Mouse (Mus musculus) cerebellum, adult 2 months (tissue): ENCODE measurements around the gene Arid3c. TPM values are rescaled to one million over a fixed set of nuclear protein-coding genes. Genes with fewer than 3 reads are reported as not detected.
A peak's percentile ranks its signal among the peaks of the same experiment; 100 is the strongest.

Source experiments
- DNase-seq, 2 experiments: peaks; one replicate each; pipeline ENCODE4 v3.0.0; 2021
- H3K27ac ChIP-seq: fragments of 200-500 bp; 2 replicates; pipeline ENCODE4 v1.5.1; 2012; ENCODE audit warnings: low read length, control low read depth, inconsistent platforms; ENCODE audit not compliant: insufficient read depth
- H3K27me3 ChIP-seq: fragments of 200-500 bp; 2 replicates; pipeline ENCODE4 v1.6.1; 2012; ENCODE audit warnings: inconsistent platforms, mild to moderate bottlenecking, low read length, moderate library complexity; ENCODE audit not compliant: control insufficient read depth, insufficient read depth
- H3K4me1 ChIP-seq: fragments of 200-500 bp; 2 replicates; pipeline ENCODE4 v1.6.1; 2011; ENCODE audit warnings: low read length; ENCODE audit not compliant: control insufficient read depth, insufficient read depth
- H3K4me3 ChIP-seq: fragments of 200-500 bp; replicated peaks from 2 replicates; pipeline ENCODE3; 2011; ENCODE audit warnings: mild to moderate bottlenecking, low read depth, low read length, control low read depth; ENCODE audit not compliant: insufficient read depth
- CTCF ChIP-seq: fragments of 200-500 bp; IDR thresholded peaks from 2 replicates; pipeline ENCODE4 v1.5.1; 2011; ENCODE audit warnings: low read depth, mild to moderate bottlenecking, control low read depth, low read length, moderate library complexity, borderline replicate concordance; ENCODE audit not compliant: insufficient read depth
- POLR2A ChIP-seq: fragments of 200-500 bp; IDR thresholded peaks from 2 replicates; pipeline ENCODE4 v1.6.1; 2011; ENCODE audit warnings: low read length, control low read depth, borderline replicate concordance; ENCODE audit not compliant: insufficient read depth
- WGBS: fragments of 180-500 bp; shearing (Covaris S2); methylation state at CpG from one replicate; pipeline ENCODE4 v1.1.7; 2018; 5-methylcytosine and 5-hydroxymethylcytosine counted together
- polyA plus RNA-seq: library from polyadenylated mRNA; depleted of rRNA; stranded (reverse); fragments of >200 nt; gene quantifications from 2 replicates; pipeline ENCODE4 v1.2.3, GENCODE M21; 2012

Arid3c gene
- polyA plus RNA-seq, 1 experiment, result 0.18 TPM

DNA sequence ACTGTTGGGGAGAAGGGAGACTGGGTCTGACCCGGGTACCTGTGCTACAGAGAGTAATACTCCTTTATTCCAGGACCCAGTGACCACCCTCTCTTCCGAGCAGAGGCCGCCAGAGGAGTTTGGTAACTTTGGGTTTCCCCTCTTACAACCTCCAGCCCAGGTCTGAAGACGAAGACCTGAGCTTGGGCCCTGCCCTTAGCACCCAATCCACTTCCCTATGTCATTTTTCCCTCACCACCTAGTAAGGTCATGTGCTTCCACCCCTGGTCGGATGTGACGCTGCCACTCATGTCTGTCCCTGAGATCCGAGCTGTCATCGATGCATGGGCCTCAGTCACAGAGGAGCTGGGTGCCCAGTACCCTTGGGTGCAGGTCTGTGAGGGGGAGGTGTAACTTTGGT, 25.5 kb upstream of the Arid3c start:
- TF ChIP-seq POLR2A (no peak), CTCF (no peak)
- Histone ChIP-seq H3K27me3 (no peaks in the 10 kb centered on the region), H3K4me1 (peaks cover 30% of the 10 kb centered on the region), H3K27ac (peak overlapping the region; percentile 80), H3K4me3 (peak overlapping the region; percentile 90)
- 62% methylated on average over 8 of the region's 8 CpGs for WGBS
- DNase-seq, result peak in 1 of 2 experiments; percentile 48

DNA sequence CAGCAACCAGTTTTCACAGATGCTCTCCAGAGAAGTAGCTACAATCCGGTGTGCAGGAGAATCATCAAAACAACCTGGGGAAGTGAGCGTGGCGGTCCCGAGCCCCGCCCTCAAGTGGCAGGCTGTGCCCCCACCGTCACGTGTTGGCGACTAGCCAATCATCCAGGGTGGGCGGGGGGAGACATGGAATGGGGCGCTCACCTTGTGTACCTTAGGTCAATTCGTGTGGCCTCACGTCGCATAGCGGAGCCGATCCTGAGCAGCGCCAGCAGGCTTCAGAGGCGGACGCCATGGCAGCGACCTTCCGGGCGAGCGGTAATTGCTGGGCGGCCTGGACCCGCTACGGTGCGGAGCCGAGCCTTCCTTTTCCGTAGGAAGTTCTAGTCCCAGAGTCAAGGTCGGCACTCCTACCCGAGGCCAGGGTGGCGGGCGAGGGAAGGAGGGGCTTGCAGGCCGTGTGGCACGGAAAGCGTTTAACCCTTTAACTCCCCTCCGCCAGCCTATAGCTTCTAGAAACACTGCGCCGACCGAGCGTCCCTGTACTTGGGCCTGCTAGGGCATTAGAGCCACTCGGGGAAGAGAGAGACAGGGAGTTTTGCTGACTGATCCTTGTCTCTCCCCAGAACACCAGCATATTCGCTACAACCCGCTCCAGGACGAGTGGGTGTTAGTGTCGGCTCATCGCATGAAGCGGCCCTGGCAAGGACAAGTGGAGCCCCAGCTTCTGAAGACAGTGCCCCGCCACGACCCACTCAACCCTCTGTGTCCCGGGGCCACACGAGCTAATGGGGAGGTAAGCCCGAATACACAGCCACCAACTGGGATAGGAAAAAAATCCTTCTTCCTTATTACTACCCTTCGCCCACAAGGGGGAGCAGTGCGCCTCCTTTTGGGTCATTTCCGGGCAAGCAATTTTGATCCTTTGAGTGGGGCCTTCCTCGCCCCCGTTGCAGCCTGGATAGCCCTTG, 24.7 kb upstream of the Arid3c start, which contains the start of gene Sigmar1:
Sigmar1 (minus strand) TSS at position 820 of the 968 bp plus-strand sequence.
- WGBS, result under 1% methylated on average over 57 of the region's 57 CpGs
- Histone ChIP-seq H3K27me3 (no peaks in the 10 kb centered on the region), H3K4me3 (peak within 1 kb of the TSS; percentile 90), H3K27ac (peak within 1 kb of the TSS; percentile 93), H3K4me1 (peaks cover 23% of the 10 kb centered on the region)
- TF ChIP-seq CTCF (peak; percentile 82), POLR2A (peak; percentile 34; the same call in 1 of the 2 replicates)
- peak; percentile 86 to 94 for DNase-seq

DNA sequence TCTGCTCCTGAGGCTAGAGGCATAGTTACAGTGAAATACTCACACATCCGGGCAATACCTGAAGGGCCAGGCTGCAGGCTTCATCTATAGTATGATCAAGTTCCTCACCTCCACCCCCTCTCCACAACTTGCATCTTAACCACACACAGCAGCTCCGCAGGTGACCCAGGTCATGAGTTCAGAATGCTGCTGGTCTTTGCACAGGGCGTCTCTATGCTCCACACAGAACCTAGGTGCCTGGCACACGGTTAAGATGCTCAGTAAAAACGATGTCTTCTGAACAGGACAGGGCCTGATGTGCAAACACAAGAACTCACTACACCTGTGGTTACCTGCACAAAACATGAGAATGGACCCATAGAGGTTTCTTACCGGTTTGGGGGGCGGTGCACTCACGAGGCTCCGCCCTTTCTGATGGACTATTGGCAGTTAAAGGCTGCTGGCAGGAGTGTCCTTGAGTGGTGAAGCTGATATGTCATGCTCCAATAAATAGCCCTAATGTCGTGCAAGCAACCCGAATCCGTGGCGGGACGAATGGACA, 23.9 kb upstream of the Arid3c start, which contains the start of gene Galt:
Galt (plus strand) TSS at position 432 of the 541 bp plus-strand sequence.
- DNase-seq, result peak in 1 of 2 experiments; percentile 88
- no peaks in the 10 kb centered on the region for H3K27me3 ChIP-seq
- H3K4me1 ChIP-seq, result peaks cover 20% of the 10 kb centered on the region
- 10% methylated on average over 14 of the region's 14 CpGs for WGBS
- TF ChIP-seq CTCF (no peak), POLR2A (peak; percentile 36; the same call in 1 of the 2 replicates)
- H3K27ac ChIP-seq, result peak within 1 kb of the TSS; percentile 93
- peak within 1 kb of the TSS; percentile 90 for H3K4me3 ChIP-seq

DNA sequence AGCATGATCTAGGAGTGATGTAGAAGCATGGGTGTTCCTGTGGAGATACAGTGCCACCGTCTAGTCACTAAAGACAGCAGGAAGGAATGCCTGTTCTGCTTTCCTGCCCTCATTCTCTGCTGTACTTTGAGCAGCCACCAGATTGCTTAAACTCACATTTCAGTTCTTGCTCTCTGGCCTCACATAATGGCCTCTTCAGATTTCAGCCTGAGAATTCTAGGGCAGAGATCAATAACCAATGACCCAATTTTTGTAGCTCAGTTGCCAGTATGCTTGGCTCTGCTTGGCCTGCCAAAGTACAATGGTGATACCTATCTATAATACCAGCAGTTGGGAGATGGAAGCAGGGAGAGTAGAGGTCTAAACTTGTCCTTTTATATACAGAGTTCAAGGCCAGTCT, 14.1 kb upstream of the Arid3c start:
- Histone ChIP-seq H3K4me3 (no peak overlapping the region), H3K4me1 (no peaks in the 10 kb centered on the region), H3K27ac (no peak overlapping the region), H3K27me3 (no peaks in the 10 kb centered on the region)
- 88% methylated on average over 1 of the region's 1 CpGs for WGBS
- no peak for DNase-seq
- TF ChIP-seq CTCF, result no peak
- no peak for TF ChIP-seq POLR2A

DNA sequence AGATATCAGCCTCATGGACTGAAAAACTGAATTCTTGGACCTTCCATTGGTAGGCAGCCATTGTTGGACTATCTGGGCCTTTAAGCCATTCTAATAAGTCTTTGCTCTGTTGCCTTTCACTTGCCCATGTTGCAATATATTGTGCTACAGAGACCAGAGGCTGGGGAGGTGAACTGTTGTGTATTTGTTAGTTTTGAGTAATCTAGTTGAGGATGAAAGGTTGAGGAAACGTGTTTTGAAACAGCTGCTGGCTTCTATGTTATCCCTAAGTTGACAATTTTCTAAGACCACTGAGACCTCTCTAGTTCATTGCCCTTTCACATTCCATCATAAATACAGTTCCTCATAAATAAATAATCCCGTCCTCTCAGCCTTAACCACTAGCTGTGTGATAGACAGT, 13.2 kb upstream of the Arid3c start:
- no peaks in the 10 kb centered on the region for H3K27me3 ChIP-seq
- H3K4me3 ChIP-seq, result no peak overlapping the region
- no peak for DNase-seq
- peaks cover 5% of the 10 kb centered on the region; the same call in 1 of the 2 replicates for H3K4me1 ChIP-seq
- 73% methylated on average over 2 of the region's 2 CpGs for WGBS
- TF ChIP-seq POLR2A, result no peak
- TF ChIP-seq CTCF, result no peak
- no peak overlapping the region for H3K27ac ChIP-seq

DNA sequence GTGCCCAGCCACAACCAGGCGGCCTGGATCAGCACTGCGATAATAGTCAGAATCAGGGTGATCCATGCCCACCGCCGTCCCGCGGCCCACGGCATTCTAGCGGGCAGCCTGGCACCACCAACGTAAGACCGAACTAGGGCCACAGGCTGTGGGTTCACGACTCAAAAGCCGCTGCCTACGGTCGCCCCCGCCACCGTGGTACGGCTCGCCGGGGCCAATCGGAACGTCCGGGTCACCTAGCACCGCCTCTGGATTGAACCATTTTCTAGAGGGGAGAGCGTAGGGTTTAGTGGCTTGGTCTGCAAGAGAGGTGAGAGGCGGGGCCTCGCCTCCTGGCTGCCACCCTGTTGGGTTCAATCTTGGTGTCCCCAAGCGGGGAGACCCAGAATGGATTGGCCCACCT, 10.2 kb upstream of the Arid3c start:
- DNase-seq, result peak; percentile 95 to 98
- TF ChIP-seq POLR2A, result peak; percentile 93
- no peak for TF ChIP-seq CTCF
- peak overlapping the region; percentile 79 for H3K4me3 ChIP-seq
- H3K27ac ChIP-seq, result peak overlapping the region; percentile 60; the same call in 1 of the 2 replicates
- WGBS, result under 1% methylated on average over 27 of the region's 27 CpGs
- no peaks in the 10 kb centered on the region for H3K27me3 ChIP-seq
- H3K4me1 ChIP-seq, result peaks cover 5% of the 10 kb centered on the region; the same call in 1 of the 2 replicates

DNA sequence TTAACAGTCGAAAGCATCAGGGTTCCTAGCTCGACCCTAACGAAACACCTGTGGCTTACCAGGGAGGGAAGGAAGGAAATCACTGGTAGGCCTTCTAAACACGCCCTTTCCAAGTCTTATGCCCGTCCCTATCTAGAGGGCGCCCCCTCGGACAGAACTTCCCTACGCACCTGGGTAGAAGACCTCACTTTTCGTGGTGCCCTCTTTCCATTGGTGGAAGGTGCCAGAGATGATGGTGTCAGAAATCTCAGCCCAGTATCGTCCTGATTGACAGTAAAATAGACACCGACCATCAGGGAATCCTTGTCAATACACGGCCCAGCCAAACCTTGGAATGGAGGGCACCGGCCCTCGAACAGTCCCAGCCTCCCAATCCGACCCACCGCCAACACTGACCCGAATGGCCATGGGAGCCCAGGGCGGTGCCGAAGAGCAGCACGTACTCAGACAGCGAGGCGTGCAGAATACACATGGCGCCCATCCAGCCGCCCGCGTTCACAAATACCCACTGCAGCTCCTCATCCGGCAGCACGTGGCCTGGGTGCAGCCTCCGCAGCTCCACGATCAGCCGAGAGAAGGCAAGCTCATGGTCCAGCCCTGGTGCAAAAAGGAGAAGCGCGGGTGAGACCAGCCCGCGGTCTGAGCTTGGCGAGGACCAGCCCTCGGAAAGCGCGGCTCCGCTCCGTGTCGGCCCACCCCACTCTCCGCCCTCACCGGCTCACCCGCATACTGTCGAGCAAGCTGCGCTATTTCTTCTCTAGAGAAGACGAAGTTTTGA, 9.6 kb upstream of the Arid3c start:
- TF ChIP-seq POLR2A, result no peak
- no peak for TF ChIP-seq CTCF
- Histone ChIP-seq H3K4me1 (peaks cover 5% of the 10 kb centered on the region; the same call in 1 of the 2 replicates), H3K4me3 (peak overlapping the region; percentile 79), H3K27ac (peak overlapping the region; percentile 60; the same call in 1 of the 2 replicates), H3K27me3 (no peaks in the 10 kb centered on the region)
- DNase-seq, result peak in 1 of 2 experiments; percentile 65
- WGBS, result under 1% methylated on average over 48 of the region's 48 CpGs
